Mouse (Mus musculus): Measurements from ENCODE around the gene Zfp386. TPM values are rescaled to one million over a fixed set of nuclear protein-coding genes. Genes with fewer than 3 reads are reported as not detected.

Gene Zfp386
- total and polyA plus RNA-seq, 2 experiments, result 2.5 to 15.3 TPM

GRCm38 (mm10) chr12:116111007-116111694 lies 63.6 kb downstream of the Zfp386 start:
- no peak for DNase-seq (ENCODE audit: extremely low read depth, low read depth, low spot score)
- Histone ChIP-seq H3K27me3 (ENCODE audit: control insufficient read depth, insufficient read depth, low read length) (no peaks in the 10 kb centered on the region), H3K79me2 (ENCODE audit: control insufficient read depth, insufficient read depth, low read length) (no peaks in the 10 kb centered on the region), H3K36me3 (ENCODE audit: control insufficient read depth, insufficient read depth, low read length) (no peaks in the 10 kb centered on the region), H3K4me1 (ENCODE audit: control insufficient read depth, insufficient read depth, low read length) (no peaks in the 10 kb centered on the region), H3K4me3 (ENCODE audit: insufficient read depth, low read depth, low read length) (no peak overlapping the region), H3K9ac (ENCODE audit: low read depth, low read length) (no peak overlapping the region), H3K27ac (replicated peaks; ENCODE audit: insufficient read depth, low read depth, low read length) (no peak overlapping the region)
- 71% methylated on average over 7 of the region's 7 CpGs for WGBS
- no peak for TF ChIP-seq CTCF (IDR thresholded peaks at IDR 0.05; ENCODE audit: low read depth, low read length)

Other genes with a start within 250 kb of the Zfp386 start
- 0.07 and 0.18 TPM in 2 replicates for gene Vipr2, start 30.0 kb downstream of the Zfp386 start, total RNA-seq (2014; rRNA removed)
- not detected in 2 replicates for gene Vipr2, start 30.0 kb downstream of the Zfp386 start, polyA plus RNA-seq (2012; rRNA removed)
- gene Wdr60, start 215.3 kb downstream of the Zfp386 start, total RNA-seq (2014; rRNA removed), result 2.9 and 3.6 TPM in 2 replicates
- gene Wdr60, start 215.3 kb downstream of the Zfp386 start, polyA plus RNA-seq (2012; rRNA removed), result 1.0 and 1.8 TPM in 2 replicates
- gene Gm11027, start 227.7 kb downstream of the Zfp386 start, total RNA-seq (2014; rRNA removed), result not detected in 2 replicates
- not detected in 2 replicates for gene Gm11027, start 227.7 kb downstream of the Zfp386 start, polyA plus RNA-seq (2012; rRNA removed)
- 25.8 and 27.7 TPM in 2 replicates for gene Esyt2, start 233.5 kb downstream of the Zfp386 start, total RNA-seq (2014; rRNA removed)
- gene Esyt2, start 233.5 kb downstream of the Zfp386 start, polyA plus RNA-seq (2012; rRNA removed), result 2.4 and 2.6 TPM in 2 replicates

Measured in liver, adult 2 months (tissue).